Mouse (Mus musculus): ENCODE data around the gene Lpcat4. TPM values are rescaled to one million over a fixed set of nuclear protein-coding genes. Genes with fewer than 3 reads are reported as not detected.
A peak's percentile ranks its signal among the peaks of the same experiment; 100 is the strongest.

The Lpcat4 gene
- 26.1 and 28.3 TPM in 2 replicates for polyA plus RNA-seq (2011; ENCODE audit: insufficient read depth, insufficient read length, low replicate concordance, missing spikeins)

- Histone ChIP-seq H3K4me3 (replicated peaks; ENCODE audit: control insufficient read depth, low read depth, low read length) (peak within 1 kb of the TSS; percentile 97), H3K4me1 (ENCODE audit: control insufficient read depth, insufficient read depth, low read length) (no peaks in the 10 kb centered on the region; the same call in 1 of the 2 replicates), H3K27ac (ENCODE audit: control insufficient read depth, insufficient read depth, low read depth, low read length, poor library complexity) (peak within 1 kb of the TSS; percentile 96)
- TF ChIP-seq POLR2A (IDR thresholded peaks at IDR 0.05; ENCODE audit: borderline replicate concordance, control insufficient read depth, low read depth, low read length): peak; percentile 44; the same call in 1 of the 2 replicates
- TF ChIP-seq CTCF (IDR thresholded peaks at IDR 0.05; ENCODE audit: control insufficient read depth, insufficient read depth, low read length): peak; percentile 85
- WGBS: under 1% methylated on average over 93 of the region's 94 CpGs
Measured at GRCm38 (mm10) chr2:112239212-112239934, at the start of gene Lpcat4. Gene Lpcat4 (plus strand): TSS chr2:112239468.

DNA sequence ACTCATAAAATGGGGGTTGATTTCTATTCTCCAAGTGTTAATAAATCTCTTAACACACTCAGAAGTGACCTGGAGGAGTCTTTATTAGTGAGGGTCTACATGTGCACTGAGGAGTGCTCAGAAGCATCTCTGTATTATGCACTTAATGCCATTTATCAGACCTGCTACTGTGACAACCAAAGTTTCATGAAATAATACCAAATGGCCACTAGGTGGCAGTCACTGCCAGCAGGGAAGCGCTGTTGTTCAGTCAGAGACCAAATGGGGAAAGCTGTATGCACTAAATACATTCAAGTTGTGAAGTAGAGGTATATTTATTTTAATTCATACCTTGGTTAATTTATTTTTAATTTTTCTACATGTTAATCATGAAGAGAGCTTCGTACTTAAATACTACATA is 42.4 kb upstream of the Lpcat4 start:
- TF ChIP-seq POLR2A (IDR thresholded peaks at IDR 0.05; ENCODE audit: borderline replicate concordance, control insufficient read depth, low read depth, low read length) (no peak), CTCF (IDR thresholded peaks at IDR 0.05; ENCODE audit: control insufficient read depth, insufficient read depth, low read length) (peak; percentile 84)
- Histone ChIP-seq H3K27ac (ENCODE audit: control insufficient read depth, insufficient read depth, low read depth, low read length, poor library complexity) (no peak overlapping the region), H3K4me3 (replicated peaks; ENCODE audit: control insufficient read depth, low read depth, low read length) (no peak overlapping the region), H3K4me1 (ENCODE audit: control insufficient read depth, insufficient read depth, low read length) (no peaks in the 10 kb centered on the region)
- WGBS: 3% methylated on average over 2 of the region's 2 CpGs

DNA sequence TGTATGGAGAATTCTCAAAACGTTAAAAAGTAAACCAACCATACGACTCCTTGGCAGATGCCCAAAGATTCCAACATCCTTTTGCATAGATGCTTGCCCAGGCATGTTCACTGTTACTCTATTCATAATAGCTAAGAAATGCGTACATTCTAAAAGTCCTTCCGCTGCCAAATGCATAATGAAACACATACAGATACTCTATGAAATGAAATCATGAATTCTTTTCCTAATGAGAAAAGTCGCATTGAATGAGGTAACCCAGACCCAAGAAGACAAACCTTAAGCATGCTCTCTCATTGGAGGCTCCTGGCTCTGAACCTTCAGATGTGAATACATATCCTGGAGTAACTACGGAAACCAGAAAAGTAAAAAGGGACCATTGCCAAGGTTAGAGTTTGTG is 36.2 kb upstream of the Lpcat4 start:
- Histone ChIP-seq H3K4me3 (replicated peaks; ENCODE audit: control insufficient read depth, low read depth, low read length) (no peak overlapping the region), H3K27ac (ENCODE audit: control insufficient read depth, insufficient read depth, low read depth, low read length, poor library complexity) (no peak overlapping the region), H3K4me1 (ENCODE audit: control insufficient read depth, insufficient read depth, low read length) (no peaks in the 10 kb centered on the region)
- TF ChIP-seq CTCF (IDR thresholded peaks at IDR 0.05; ENCODE audit: control insufficient read depth, insufficient read depth, low read length) (no peak), POLR2A (IDR thresholded peaks at IDR 0.05; ENCODE audit: borderline replicate concordance, control insufficient read depth, low read depth, low read length) (no peak)
- WGBS: 72% methylated on average over 6 of the region's 6 CpGs

- no peak overlapping the region for H3K27ac ChIP-seq (ENCODE audit: control insufficient read depth, insufficient read depth, low read depth, low read length, poor library complexity)
- no peak overlapping the region for H3K4me3 ChIP-seq (replicated peaks; ENCODE audit: control insufficient read depth, low read depth, low read length)
- no peaks in the 10 kb centered on the region for H3K4me1 ChIP-seq (ENCODE audit: control insufficient read depth, insufficient read depth, low read length)
- WGBS: 74% methylated on average over 6 of the region's 6 CpGs
- TF ChIP-seq POLR2A (IDR thresholded peaks at IDR 0.05; ENCODE audit: borderline replicate concordance, control insufficient read depth, low read depth, low read length) (no peak), CTCF (IDR thresholded peaks at IDR 0.05; ENCODE audit: control insufficient read depth, insufficient read depth, low read length) (no peak)
Measured at GRCm38 (mm10) chr2:112210142-112210541, 29.1 kb upstream of the Lpcat4 start.

GRCm38 (mm10) chr2:112210699-112211098 is 28.6 kb upstream of the Lpcat4 start:
- 82% methylated on average over 2 of the region's 2 CpGs for WGBS
- no peak for TF ChIP-seq CTCF (IDR thresholded peaks at IDR 0.05; ENCODE audit: control insufficient read depth, insufficient read depth, low read length)
- no peak for TF ChIP-seq POLR2A (IDR thresholded peaks at IDR 0.05; ENCODE audit: borderline replicate concordance, control insufficient read depth, low read depth, low read length)
- no peak overlapping the region for H3K4me3 ChIP-seq (replicated peaks; ENCODE audit: control insufficient read depth, low read depth, low read length)
- H3K27ac ChIP-seq (ENCODE audit: control insufficient read depth, insufficient read depth, low read depth, low read length, poor library complexity): no peak overlapping the region
- no peaks in the 10 kb centered on the region for H3K4me1 ChIP-seq (ENCODE audit: control insufficient read depth, insufficient read depth, low read length)

DNA sequence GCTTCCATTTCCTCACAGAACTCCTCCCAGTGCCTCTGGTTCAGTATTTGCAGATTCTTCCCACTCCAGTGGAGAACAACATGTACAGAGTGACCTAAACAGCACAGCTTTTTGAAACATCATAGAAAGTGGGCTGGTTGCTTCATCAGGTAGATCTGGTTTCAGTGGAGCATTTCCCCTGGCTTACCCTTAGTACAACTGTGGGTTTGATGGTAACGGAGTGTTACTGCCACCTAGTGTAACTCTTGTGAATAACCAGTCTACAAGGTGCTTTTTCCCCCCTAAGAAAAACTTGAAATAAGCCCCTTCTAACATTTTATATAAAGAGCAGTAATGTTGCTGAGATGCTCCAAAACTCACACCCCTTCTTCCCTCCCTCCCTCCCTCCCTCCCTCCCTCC is 23.3 kb upstream of the Lpcat4 start:
- Histone ChIP-seq H3K27ac (ENCODE audit: control insufficient read depth, insufficient read depth, low read depth, low read length, poor library complexity) (no peak overlapping the region), H3K4me1 (ENCODE audit: control insufficient read depth, insufficient read depth, low read length) (no peaks in the 10 kb centered on the region; the same call in 1 of the 2 replicates), H3K4me3 (replicated peaks; ENCODE audit: control insufficient read depth, low read depth, low read length) (no peak overlapping the region)
- peak; percentile 17; the same call in 1 of the 2 replicates for TF ChIP-seq CTCF (IDR thresholded peaks at IDR 0.05; ENCODE audit: control insufficient read depth, insufficient read depth, low read length)
- no peak for TF ChIP-seq POLR2A (IDR thresholded peaks at IDR 0.05; ENCODE audit: borderline replicate concordance, control insufficient read depth, low read depth, low read length)
- WGBS: 8% methylated on average over 1 of the region's 1 CpGs

DNA sequence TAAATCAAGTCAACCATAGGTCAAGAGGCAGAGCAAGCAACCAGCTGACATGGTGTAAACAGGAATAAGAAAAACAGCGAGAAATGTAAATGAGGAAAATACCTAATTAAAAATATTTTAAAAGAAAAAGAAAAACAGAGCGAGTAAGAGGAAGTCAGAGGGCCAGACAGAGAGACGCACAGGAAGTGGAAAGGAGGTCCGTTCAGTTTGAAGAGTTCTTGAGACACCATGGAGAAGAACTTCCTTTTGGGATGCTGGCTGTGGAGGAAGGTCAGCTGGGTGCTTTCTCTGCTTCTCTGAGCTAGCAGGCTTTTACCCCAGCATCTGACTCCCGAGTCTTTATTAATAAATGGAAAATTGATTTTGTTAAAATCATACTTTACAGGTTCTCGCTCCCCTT is 21.7 kb upstream of the Lpcat4 start:
- TF ChIP-seq CTCF (IDR thresholded peaks at IDR 0.05; ENCODE audit: control insufficient read depth, insufficient read depth, low read length): no peak
- TF ChIP-seq POLR2A (IDR thresholded peaks at IDR 0.05; ENCODE audit: borderline replicate concordance, control insufficient read depth, low read depth, low read length): no peak
- Histone ChIP-seq H3K4me3 (replicated peaks; ENCODE audit: control insufficient read depth, low read depth, low read length) (no peak overlapping the region), H3K27ac (ENCODE audit: control insufficient read depth, insufficient read depth, low read depth, low read length, poor library complexity) (no peak overlapping the region), H3K4me1 (ENCODE audit: control insufficient read depth, insufficient read depth, low read length) (no peaks in the 10 kb centered on the region; the same call in 1 of the 2 replicates)
- WGBS: 44% methylated on average over 6 of the region's 6 CpGs

- no peaks in the 10 kb centered on the region; the same call in 1 of the 2 replicates for H3K4me1 ChIP-seq (ENCODE audit: control insufficient read depth, insufficient read depth, low read length)
- WGBS: 69% methylated on average over 5 of the region's 5 CpGs
- TF ChIP-seq POLR2A (IDR thresholded peaks at IDR 0.05; ENCODE audit: borderline replicate concordance, control insufficient read depth, low read depth, low read length) (no peak), CTCF (IDR thresholded peaks at IDR 0.05; ENCODE audit: control insufficient read depth, insufficient read depth, low read length) (no peak)
- H3K4me3 ChIP-seq (replicated peaks; ENCODE audit: control insufficient read depth, low read depth, low read length): no peak overlapping the region
- H3K27ac ChIP-seq (ENCODE audit: control insufficient read depth, insufficient read depth, low read depth, low read length, poor library complexity): no peak overlapping the region
Measured at GRCm38 (mm10) chr2:112220880-112221279, 18.4 kb upstream of the Lpcat4 start.

Data from bone marrow, adult 2 months (tissue).